Mouse (Mus musculus): ENCODE results near the gene Kdelr2. TPM values are rescaled to one million over a fixed set of nuclear protein-coding genes. Genes with fewer than 3 reads are reported as not detected.

The Kdelr2 gene
- polyA plus RNA-seq, 2 experiments: 39.9 to 135 TPM

GRCm38 (mm10) chr5:143465156-143466085, 61.8 kb downstream of the Kdelr2 start:
- ATAC-seq (ENCODE audit: insufficient read depth): peak; percentile 62
- 13% methylated on average over 23 of the region's 23 CpGs for WGBS (ENCODE audit: insufficient replicate concordance)
- TF ChIP-seq EP300 (IDR thresholded peaks at IDR 0.05; ENCODE audit: low read depth): peak; percentile 57; the same call in 1 of the 2 replicates
- no peak for TF ChIP-seq CTCF (IDR thresholded peaks at IDR 0.05; ENCODE audit: low read depth)
- Histone ChIP-seq H3K27me3 (ENCODE audit: control insufficient read depth, insufficient read depth, low read length) (no peaks in the 10 kb centered on the region), H3K4me3 (ENCODE audit: insufficient read depth in 1 of 2, low read depth in 2 of 2, low read length in 2 of 2) (peak overlapping the region; percentile 80 to 86), H3K9me3 (ENCODE audit: control insufficient read depth, low read length) (no peaks in the 10 kb centered on the region), H3K4me1 (replicated peaks; ENCODE audit: control insufficient read depth in 2 of 2, insufficient read depth in 2 of 2, low read length in 1 of 2) (peaks cover 6 to 12% of the 10 kb centered on the region in 2 experiments; a peak in 3 of 4 replicates), H3K27ac (peak overlapping the region; percentile 3), H3K9ac (replicated peaks) (peak overlapping the region; percentile 78), H3K4me2 (ENCODE audit: low read depth) (peak overlapping the region; percentile 76), H3K36me3 (replicated peaks; ENCODE audit: control insufficient read depth, insufficient read depth, low read depth) (peaks cover 11% of the 10 kb centered on the region)
- DNase-seq (ENCODE audit: low read depth in 3 of 3, low spot score in 3 of 3): peak; percentile 51 to 68 (median 63)

GRCm38 (mm10) chr5:143466891-143467669, 63.4 kb downstream of the Kdelr2 start:
- H3K4me3 ChIP-seq (ENCODE audit: insufficient read depth in 1 of 2, low read depth in 2 of 2, low read length in 2 of 2): no peak overlapping the region
- H3K4me1 ChIP-seq (replicated peaks; ENCODE audit: control insufficient read depth in 2 of 2, insufficient read depth in 2 of 2, low read length in 1 of 2): peaks cover 6 to 15% of the 10 kb centered on the region in 2 experiments; a peak in 3 of 4 replicates
- ATAC-seq (ENCODE audit: insufficient read depth) (no peak), DNase-seq (ENCODE audit: low read depth in 3 of 3, low spot score in 3 of 3) (no peak)
- no peaks in the 10 kb centered on the region for H3K9me3 ChIP-seq (ENCODE audit: control insufficient read depth, low read length)
- H3K9ac ChIP-seq (replicated peaks): no peak overlapping the region
- H3K36me3 ChIP-seq (replicated peaks; ENCODE audit: control insufficient read depth, insufficient read depth, low read depth): peaks cover 14% of the 10 kb centered on the region
- 83% methylated on average over 23 of the region's 23 CpGs for WGBS (ENCODE audit: insufficient replicate concordance)
- H3K27me3 ChIP-seq (ENCODE audit: control insufficient read depth, insufficient read depth, low read length): no peaks in the 10 kb centered on the region
- no peak overlapping the region for H3K27ac ChIP-seq
- TF ChIP-seq EP300 (IDR thresholded peaks at IDR 0.05; ENCODE audit: low read depth): no peak
- TF ChIP-seq CTCF (IDR thresholded peaks at IDR 0.05; ENCODE audit: low read depth): no peak
- H3K4me2 ChIP-seq (ENCODE audit: low read depth): no peak overlapping the region

GRCm38 (mm10) chr5:143467931-143468330, 64.3 kb downstream of the Kdelr2 start:
- no peaks in the 10 kb centered on the region for H3K9me3 ChIP-seq (ENCODE audit: control insufficient read depth, low read length)
- H3K9ac ChIP-seq (replicated peaks): no peak overlapping the region
- peaks cover 14% of the 10 kb centered on the region for H3K36me3 ChIP-seq (replicated peaks; ENCODE audit: control insufficient read depth, insufficient read depth, low read depth)
- 81% methylated on average over 6 of the region's 6 CpGs for WGBS (ENCODE audit: insufficient replicate concordance)
- H3K27ac ChIP-seq: no peak overlapping the region
- no peak overlapping the region for H3K4me2 ChIP-seq (ENCODE audit: low read depth)
- peaks cover 6 to 15% of the 10 kb centered on the region in 2 experiments; a peak in 3 of 4 replicates for H3K4me1 ChIP-seq (replicated peaks; ENCODE audit: control insufficient read depth in 2 of 2, insufficient read depth in 2 of 2, low read length in 1 of 2)
- no peaks in the 10 kb centered on the region for H3K27me3 ChIP-seq (ENCODE audit: control insufficient read depth, insufficient read depth, low read length)
- no peak overlapping the region for H3K4me3 ChIP-seq (ENCODE audit: insufficient read depth in 1 of 2, low read depth in 2 of 2, low read length in 2 of 2)
- no peak for TF ChIP-seq CTCF (IDR thresholded peaks at IDR 0.05; ENCODE audit: low read depth)
- TF ChIP-seq EP300 (IDR thresholded peaks at IDR 0.05; ENCODE audit: low read depth): no peak
- DNase-seq (ENCODE audit: low read depth in 3 of 3, low spot score in 3 of 3) (no peak), ATAC-seq (ENCODE audit: insufficient read depth) (no peak)

- H3K4me1 ChIP-seq (replicated peaks; ENCODE audit: control insufficient read depth in 2 of 2, insufficient read depth in 2 of 2, low read length in 1 of 2): peaks cover 4 to 10% of the 10 kb centered on the region in 2 experiments; a peak in 3 of 4 replicates
- no peak for DNase-seq (ENCODE audit: low read depth in 3 of 3, low spot score in 3 of 3)
- peaks cover 17% of the 10 kb centered on the region for H3K36me3 ChIP-seq (replicated peaks; ENCODE audit: control insufficient read depth, insufficient read depth, low read depth)
- no peaks in the 10 kb centered on the region for H3K9me3 ChIP-seq (ENCODE audit: control insufficient read depth, low read length)
- no peak overlapping the region for H3K9ac ChIP-seq (replicated peaks)
- no peak overlapping the region for H3K27ac ChIP-seq
- no peak for TF ChIP-seq CTCF (IDR thresholded peaks at IDR 0.05; ENCODE audit: low read depth)
- no peak for TF ChIP-seq EP300 (IDR thresholded peaks at IDR 0.05; ENCODE audit: low read depth)
- ATAC-seq (ENCODE audit: insufficient read depth): no peak
- H3K27me3 ChIP-seq (ENCODE audit: control insufficient read depth, insufficient read depth, low read length): no peaks in the 10 kb centered on the region
- 84% methylated on average over 8 of the region's 8 CpGs for WGBS (ENCODE audit: insufficient replicate concordance)
- no peak overlapping the region for H3K4me3 ChIP-seq (ENCODE audit: insufficient read depth in 1 of 2, low read depth in 2 of 2, low read length in 2 of 2)
- H3K4me2 ChIP-seq (ENCODE audit: low read depth): no peak overlapping the region
These were observed 66.0 kb downstream of the Kdelr2 start for GRCm38 (mm10) chr5:143469628-143470027.

Data from liver, embryonic 14.5 days (tissue).